Mouse (Mus musculus): ENCODE results near the gene Gm17490. TPM values are rescaled to one million over a fixed set of nuclear protein-coding genes. Genes with fewer than 3 reads are reported as not detected.

Gene Gm17490
- total and polyA plus RNA-seq, 3 experiments = not detected

DNA sequence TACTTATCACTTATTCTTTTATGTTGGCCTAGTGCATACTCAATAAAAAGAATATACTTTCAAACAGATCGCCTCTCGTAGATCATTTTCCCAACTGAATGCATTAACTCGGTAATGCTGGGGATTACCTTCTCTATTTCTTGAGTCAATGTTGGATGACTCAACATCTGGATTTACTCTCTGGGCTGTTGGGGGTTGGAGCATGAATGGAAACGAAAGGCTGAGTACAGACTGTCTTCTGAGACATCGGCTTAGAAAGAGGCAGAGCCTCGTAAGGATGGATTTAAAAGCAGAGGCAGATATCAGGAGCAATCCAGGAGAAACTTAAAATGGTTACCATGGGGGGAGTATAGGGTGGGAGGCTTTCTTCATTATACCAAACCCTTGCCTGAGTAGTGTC lies 47.9 kb downstream of the Gm17490 start:
- no peaks in the 10 kb centered on the region for H3K4me1 ChIP-seq (ENCODE audit: insufficient read depth, low read depth, low read length)
- H3K36me3 ChIP-seq (replicated peaks) = peaks cover 9% of the 10 kb centered on the region
- ATAC-seq (ENCODE audit: extremely low read depth, insufficient number of reproducible peaks, low FRiP score, poor library complexity, severe bottlenecking) = no peak
- no peak for DNase-seq (ENCODE audit: low spot score)
- H3K4me3 ChIP-seq (ENCODE audit: low read depth, low read length) = no peak overlapping the region
- H3K9me3 ChIP-seq (replicated peaks) = peaks cover 8% of the 10 kb centered on the region
- TF ChIP-seq TAL1 (conservative IDR thresholded peaks at IDR 0.05; ENCODE audit: low read depth, low read length) (no peak), GATA1 (IDR thresholded peaks at IDR 0.05; ENCODE audit: borderline replicate concordance, low read length) (no peak), POLR2AphosphoS5 (IDR thresholded peaks at IDR 0.05; ENCODE audit: insufficient replicate concordance, low read depth, low read length) (no peak), GATA2 (IDR thresholded peaks at IDR 0.05; ENCODE audit: borderline replicate concordance, low read depth, low read length) (no peak), CTCF (IDR thresholded peaks at IDR 0.05; ENCODE audit: low read depth, low read length) (no peak)
- peaks cover 5% of the 10 kb centered on the region for H3K27me3 ChIP-seq (ENCODE audit: insufficient read depth, low read length)

Other genes starting within 250 kb of the Gm17490 start
- gene Pfkfb3, start 72.2 kb downstream of the Gm17490 start, total RNA-seq (2014; fragmentation: Nextera tagmentation) = not detected in 2 replicates
- gene Pfkfb3, start 72.2 kb downstream of the Gm17490 start, total RNA-seq (2017) = 0.12 and 1.1 TPM in 2 replicates
- gene Pfkfb3, start 72.2 kb downstream of the Gm17490 start, polyA plus RNA-seq (2012) = not detected in 2 replicates
- 118 and 138 TPM in 2 replicates for gene Rbm17, start 22.1 kb downstream of the Gm17490 start, total RNA-seq (2014; fragmentation: Nextera tagmentation)
- gene Rbm17, start 22.1 kb downstream of the Gm17490 start, total RNA-seq (2017) = 153 and 184 TPM in 2 replicates
- 86.5 and 101 TPM in 2 replicates for gene Rbm17, start 22.1 kb downstream of the Gm17490 start, polyA plus RNA-seq (2012)
- gene Il2ra, start 16.5 kb upstream of the Gm17490 start, total RNA-seq (2014; fragmentation: Nextera tagmentation) = not detected in 2 replicates
- 0.44 and 1.0 TPM in 2 replicates for gene Il2ra, start 16.5 kb upstream of the Gm17490 start, total RNA-seq (2017)
- not detected in 2 replicates for gene Il2ra, start 16.5 kb upstream of the Gm17490 start, polyA plus RNA-seq (2012)
- gene Il15ra, start 79.0 kb upstream of the Gm17490 start, total RNA-seq (2014; fragmentation: Nextera tagmentation) = not detected in 2 replicates
- 0.27 and 0.64 TPM in 2 replicates for gene Il15ra, start 79.0 kb upstream of the Gm17490 start, total RNA-seq (2017)
- gene Il15ra, start 79.0 kb upstream of the Gm17490 start, polyA plus RNA-seq (2012) = not detected in 2 replicates
- 49.4 and 51.2 TPM in 2 replicates for gene Fbh1, start 151.3 kb upstream of the Gm17490 start, total RNA-seq (2014; fragmentation: Nextera tagmentation)
- gene Fbh1, start 151.3 kb upstream of the Gm17490 start, total RNA-seq (2017) = 81.3 and 93.2 TPM in 2 replicates
- 13.9 and 20.8 TPM in 2 replicates for gene Fbh1, start 151.3 kb upstream of the Gm17490 start, polyA plus RNA-seq (2012)
- 26.3 and 29.7 TPM in 2 replicates for gene Ankrd16, start 151.6 kb upstream of the Gm17490 start, total RNA-seq (2014; fragmentation: Nextera tagmentation)
- 49.4 TPM in 2 replicates for gene Ankrd16, start 151.6 kb upstream of the Gm17490 start, total RNA-seq (2017)
- 8.0 TPM in 2 replicates for gene Ankrd16, start 151.6 kb upstream of the Gm17490 start, polyA plus RNA-seq (2012)

Data from G1E (cell line).